Mouse (Mus musculus) common myeloid progenitor, adult 5-6 weeks (primary cell): Measurements from ENCODE around the gene Rpl35. TPM values are rescaled to one million over a fixed set of nuclear protein-coding genes. Genes with fewer than 3 reads are reported as not detected.
"Not testable (repeated sequence)": the region's sequence is repeated elsewhere in the genome, so short reads cannot be mapped to it uniquely, and the experiment has no call there.

Experiments used
- ATAC-seq: replicated peaks from 2 replicates; pipeline ENCODE4 v1.8.0; 2016; ENCODE audit warnings: low read depth, mild to moderate bottlenecking, moderate TSS enrichment, inconsistent platforms; ENCODE audit not compliant: poor library complexity, severe bottlenecking
- total RNA-seq: library from RNA; stranded (forward); fragments of 200-1000, 187-1606 nt; gene quantifications from 2 replicates; pipeline ENCODE4 v1.2.3, GENCODE M21; 2017

The Rpl35 gene
- 1,747 and 1,973 TPM in 2 replicates for total RNA-seq

GRCm38 (mm10) chr2:39005574-39006079 is at the start of gene Rpl35:
TSS of gene Rpl35 (minus strand) at chr2:39005624.
- ATAC-seq, result no peak

- no peak for ATAC-seq
These were observed 43.1 kb upstream of the Rpl35 start for GRCm38 (mm10) chr2:39048515-39048914.

GRCm38 (mm10) chr2:39040215-39040614 is 34.8 kb upstream of the Rpl35 start:
- no peak for ATAC-seq

GRCm38 (mm10) chr2:39031611-39032010 is 26.2 kb upstream of the Rpl35 start:
- no peak for ATAC-seq

GRCm38 (mm10) chr2:39020004-39020403 is 14.6 kb upstream of the Rpl35 start:
- ATAC-seq, result no peak

- ATAC-seq, result no peak
These were observed 11.2 kb upstream of the Rpl35 start for GRCm38 (mm10) chr2:39016581-39016980.

GRCm38 (mm10) chr2:39012768-39013279 is 7.4 kb upstream of the Rpl35 start:
- ATAC-seq, result no peak

- ATAC-seq, result no peak
These were observed 6.5 kb upstream of the Rpl35 start for GRCm38 (mm10) chr2:39011971-39012370.

- ATAC-seq, result peak; percentile 30
These were observed 5.8 kb upstream of the Rpl35 start for GRCm38 (mm10) chr2:39011264-39011663.

GRCm38 (mm10) chr2:39010144-39010543 is 4.7 kb upstream of the Rpl35 start:
- not testable (repeated sequence) for ATAC-seq

GRCm38 (mm10) chr2:39008954-39009365 is 3.5 kb upstream of the Rpl35 start:
- ATAC-seq, result no peak

- peak; percentile 4 for ATAC-seq
These were observed 3.0 kb upstream of the Rpl35 start for GRCm38 (mm10) chr2:39008350-39008851.

- peak; percentile 60 for ATAC-seq
These were observed 2.4 kb upstream of the Rpl35 start for GRCm38 (mm10) chr2:39007865-39008264.

GRCm38 (mm10) chr2:39006149-39006730 is 816 bp upstream of the Rpl35 start:
- no peak for ATAC-seq

GRCm38 (mm10) chr2:39004880-39005435 is 466 bp downstream of the Rpl35 start, which contains the start of gene Arpc5l:
TSS of gene Arpc5l (plus strand) at chr2:39005348.
- ATAC-seq, result peak; percentile 69

- no peak for ATAC-seq
These were observed 1.1 kb downstream of the Rpl35 start for GRCm38 (mm10) chr2:39004372-39004771.

- no peak for ATAC-seq
These were observed 1.9 kb downstream of the Rpl35 start for GRCm38 (mm10) chr2:39003512-39003911.

- no peak for ATAC-seq
These were observed 2.3 kb downstream of the Rpl35 start for GRCm38 (mm10) chr2:39003106-39003505.

GRCm38 (mm10) chr2:39001866-39002265 is 3.6 kb downstream of the Rpl35 start:
- ATAC-seq, result no peak

GRCm38 (mm10) chr2:39000587-39000919 is 4.9 kb downstream of the Rpl35 start:
- no peak for ATAC-seq

- ATAC-seq, result no peak
These were observed 5.4 kb downstream of the Rpl35 start for GRCm38 (mm10) chr2:38999910-39000586.
